ENCODE assay signal across 8 mouse cellular contexts in genomic region chr6:72389941-72390771, GRCm38 (mm10). TPM values are rescaled to one million over a fixed set of nuclear protein-coding genes. Genes with fewer than 3 reads are reported as not detected.
A peak's percentile ranks its signal among the peaks of the same experiment; 100 is the strongest.
DNase-seq lines count a peak whose midpoint lies in the region; ATAC-seq and TF ChIP-seq lines count a peak whose summit lies in the region.

Gene Vamp8, minus strand, starts transcription at chr6:72390703.

- peaks cover 2% of the 10 kb centered on the region for H3K9me3 ChIP-seq in CH12.LX (replicated peaks; ENCODE audit: low read length)
- H3K9me3 ChIP-seq in forebrain, embryonic 12.5 days = no peaks in the 10 kb centered on the region
- H3K9me3 ChIP-seq in lung, embryonic 14.5 days (ENCODE audit: low read depth, low read length) = no peaks in the 10 kb centered on the region

- 0 out of 2 replicates have a peak, but pooled peaks have one; percentile 36 for ATAC-seq in forebrain, embryonic 12.5 days (ENCODE audit: low FRiP score)
- ATAC-seq in lung, embryonic 14.5 days (ENCODE audit: insufficient read depth) = peak; percentile 80
- ATAC-seq in neutrophil, adult 5-6 weeks (ENCODE audit: extremely low read depth, insufficient number of reproducible peaks, low FRiP score, poor library complexity, severe bottlenecking) = peak; percentile 74

- peak within 1 kb of the TSS; percentile 37 for H3K27ac ChIP-seq in CH12.LX (ENCODE audit: insufficient read depth, low read depth)
- H3K27ac ChIP-seq in forebrain, embryonic 12.5 days = 0 out of 2 replicates have a peak within 1 kb of the TSS, but pooled peaks have one; percentile 47
- peak within 1 kb of the TSS; percentile 94 for H3K27ac ChIP-seq in lung, embryonic 14.5 days (ENCODE audit: low read depth)
- H3K27ac ChIP-seq in thymus, adult 2 months (ENCODE audit: control insufficient read depth, insufficient read depth, low read length) = peak within 1 kb of the TSS; percentile 43

- intact Hi-C loops in heart, postnatal 14 days (cut with DNase I) = loop anchor here (5.0 kb wide), 1 partner anchor 43 kb away; the partner anchor contains the start of genes 0610030E20Rik and Usp39

- under 1% methylated on average over 32 of the region's 33 CpGs for WGBS in forebrain, embryonic 12.5 days
- under 1% methylated on average over 33 of the region's 33 CpGs for WGBS in large intestine, adult 2 months
- under 1% methylated on average over 33 of the region's 33 CpGs for WGBS in lung, embryonic 14.5 days
- under 1% methylated on average over 33 of the region's 33 CpGs for WGBS in thymus, adult 2 months

- H3K4me2 ChIP-seq in CH12.LX (ENCODE audit: insufficient read depth, low read depth, poor library complexity, severe bottlenecking) = peak within 1 kb of the TSS; percentile 69
- H3K4me2 ChIP-seq in forebrain, embryonic 12.5 days = peak within 1 kb of the TSS; percentile 65
- H3K4me2 ChIP-seq in lung, embryonic 14.5 days = peak within 1 kb of the TSS; percentile 69

- H3K4me3 ChIP-seq in CH12.LX (replicated peaks in 1 of 3; ENCODE audit: low read depth in 2 of 3, low read length in 2 of 3, poor library complexity in 1 of 3) = peak within 1 kb of the TSS; percentile 71 to 75 (median 74)
- peak within 1 kb of the TSS; percentile 41 for H3K4me3 ChIP-seq in forebrain, embryonic 12.5 days (replicated peaks)
- H3K4me3 ChIP-seq in lung, embryonic 14.5 days (ENCODE audit: low read depth, low read length) = peak within 1 kb of the TSS; percentile 52
- H3K4me3 ChIP-seq in thymus, adult 2 months (ENCODE audit: control insufficient read depth, insufficient read depth, low read length) = peak within 1 kb of the TSS; percentile 72

- DNase-seq in CH12.LX (ENCODE audit: extremely low read depth) = peak; percentile 59
- DNase-seq in c-Kit-positive CD71-positive TER-119-negative erythroid progenitor cells, embryonic 14.5 days (ENCODE audit: low read depth) = peak; percentile 51
- peak; percentile 90 to 93 for DNase-seq in heart, postnatal 14 days
- peak; percentile 74 for DNase-seq in large intestine, adult 2 months (ENCODE audit: low read depth, low spot score)
- peak; percentile 78 for DNase-seq in lung, embryonic 14.5 days
- DNase-seq in thymus, adult 2 months = peak; percentile 60

- TF ChIP-seq POLR2A in CH12.LX (IDR thresholded peaks at IDR 0.05; ENCODE audit: low read depth, low read length) = peak; percentile 67
- TF ChIP-seq POLR2A in thymus, adult 2 months (IDR thresholded peaks at IDR 0.05; ENCODE audit: control insufficient read depth, extremely low read depth, insufficient read depth, low read length, poor library complexity) = peak; percentile 18; the same call in 1 of the 2 replicates

- dilution Hi-C loops in CH12.LX (cut with MboI; ENCODE audit: extremely low pct_ligation_motif_present, extremely low pct_unique_long_range_greater_than_20kb, low sequenced_read_pairs) = no loop called here

- H3K4me1 ChIP-seq in CH12.LX (ENCODE audit: control insufficient read depth in 1 of 2, insufficient read depth in 2 of 2) = peaks cover 9 to 23% of the 10 kb centered on the region in 2 experiments
- H3K4me1 ChIP-seq in forebrain, embryonic 12.5 days = peaks cover 17% of the 10 kb centered on the region
- H3K4me1 ChIP-seq in lung, embryonic 14.5 days (ENCODE audit: insufficient read depth) = 0 out of 2 replicates have a peak, but pooled peaks cover 7% of the 10 kb centered on the region
- H3K4me1 ChIP-seq in thymus, adult 2 months (replicated peaks; ENCODE audit: control insufficient read depth, insufficient read depth, low read length) = peaks cover 15% of the 10 kb centered on the region

- in situ Hi-C loops in CH12.LX (cut with MboI; ENCODE audit: low pct_ligation_motif_present, low pct_unique_long_range_greater_than_20kb, low sequenced_read_pairs) = no loop called here

- H3K36me3 ChIP-seq in CH12.LX (replicated peaks in 1 of 2; ENCODE audit: control insufficient read depth in 1 of 2, insufficient read depth in 1 of 2, low read length in 1 of 2) = peaks cover 5 to 34% of the 10 kb centered on the region in 2 experiments
- H3K36me3 ChIP-seq in forebrain, embryonic 12.5 days (replicated peaks) = no peaks in the 10 kb centered on the region
- H3K36me3 ChIP-seq in lung, embryonic 14.5 days (ENCODE audit: insufficient read depth) = peaks cover 22% of the 10 kb centered on the region
- H3K36me3 ChIP-seq in thymus, adult 2 months (ENCODE audit: control insufficient read depth, insufficient read depth, low read length) = peaks cover 3% of the 10 kb centered on the region; the same call in 1 of the 2 replicates

- peak; percentile 7 for TF ChIP-seq RAD21 in CH12.LX (IDR thresholded peaks at IDR 0.05; ENCODE audit: low read depth, low read length)

- no peak for TF ChIP-seq EP300 in CH12.LX (IDR thresholded peaks at IDR 0.05; ENCODE audit: low read length)

- TF ChIP-seq CTCF in CH12.LX (conservative IDR thresholded peaks at IDR 0.05 in 1 of 2, IDR thresholded peaks at IDR 0.05 in 1 of 2; ENCODE audit: low read depth in 2 of 2, low read length in 2 of 2) = 0 out of 4 replicates have a peak, but pooled peaks of 1 of the 2 experiments have one; percentile 24
- TF ChIP-seq CTCF in lung, embryonic 14.5 days (IDR thresholded peaks at IDR 0.05; ENCODE audit: low read depth) = peak; percentile 32; the same call in 1 of the 2 replicates
- peak; percentile 5; the same call in 1 of the 2 replicates for TF ChIP-seq CTCF in thymus, adult 2 months (IDR thresholded peaks at IDR 0.05; ENCODE audit: borderline replicate concordance, control insufficient read depth, extremely low read depth, insufficient read depth, low read length, poor library complexity)

- no peaks in the 10 kb centered on the region for H3K79me2 ChIP-seq in CH12.LX (replicated peaks; ENCODE audit: control insufficient read depth, extremely low read depth, insufficient read depth, poor library complexity, severe bottlenecking)

- no peaks in the 10 kb centered on the region for H3K27me3 ChIP-seq in CH12.LX (replicated peaks)
- H3K27me3 ChIP-seq in forebrain, embryonic 12.5 days = peaks cover 17% of the 10 kb centered on the region; the same call in 1 of the 2 replicates
- H3K27me3 ChIP-seq in lung, embryonic 14.5 days (ENCODE audit: insufficient read depth, low read length) = no peaks in the 10 kb centered on the region
- H3K27me3 ChIP-seq in thymus, adult 2 months (ENCODE audit: control insufficient read depth, insufficient read depth, low read length) = no peaks in the 10 kb centered on the region

- peak within 1 kb of the TSS; percentile 89 for H3K9ac ChIP-seq in CH12.LX (ENCODE audit: insufficient read depth, low read depth)
- peak within 1 kb of the TSS; percentile 57 for H3K9ac ChIP-seq in forebrain, embryonic 12.5 days
- peak within 1 kb of the TSS; percentile 68 for H3K9ac ChIP-seq in lung, embryonic 14.5 days

TF ChIP-seq in CH12.LX, 34 proteins besides CTCF, POLR2A, EP300 and RAD21 (continues in another document):
- no peak; the same call in 1 of the 2 replicates for TF ChIP-seq ZMIZ1 (IDR thresholded peaks at IDR 0.05; ENCODE audit: low read depth, low read length)
- TF ChIP-seq SMC3 (IDR thresholded peaks at IDR 0.05; ENCODE audit: low read depth, low read length) = no peak
- peak; percentile 79 for TF ChIP-seq SIN3A (IDR thresholded peaks at IDR 0.05; ENCODE audit: low read length)
- no peak for TF ChIP-seq ZNF384 (IDR thresholded peaks at IDR 0.05; ENCODE audit: low read depth, low read length)
- TF ChIP-seq RCOR1 (conservative IDR thresholded peaks at IDR 0.05; ENCODE audit: low read depth, low read length) = 0 out of 2 replicates have a peak, but pooled peaks have one; percentile 8
- no peak; the same call in 1 of the 2 replicates for TF ChIP-seq UBTF (IDR thresholded peaks at IDR 0.05; ENCODE audit: low read depth, low read length)
- TF ChIP-seq ZKSCAN1 (IDR thresholded peaks at IDR 0.05; ENCODE audit: borderline replicate concordance, low read depth, low read length) = no peak
- TF ChIP-seq NRF1 (IDR thresholded peaks at IDR 0.05; ENCODE audit: low read depth, low read length) = no peak
- TF ChIP-seq MEF2A (IDR thresholded peaks at IDR 0.05; ENCODE audit: borderline replicate concordance, low read depth, low read length) = no peak
- TF ChIP-seq ELF1 (IDR thresholded peaks at IDR 0.05; ENCODE audit: low read depth, low read length) = peak; percentile 77
- TF ChIP-seq MAX (IDR thresholded peaks at IDR 0.05; ENCODE audit: low read length) = no peak; the same call in 1 of the 2 replicates
- peak; percentile 36; the same call in 1 of the 2 replicates for TF ChIP-seq TBP (conservative IDR thresholded peaks at IDR 0.05; ENCODE audit: low read depth, low read length)
- no peak for TF ChIP-seq PAX5 (IDR thresholded peaks at IDR 0.05; ENCODE audit: low read length)
- TF ChIP-seq MXI1 (IDR thresholded peaks at IDR 0.05; ENCODE audit: low read depth, low read length) = peak; percentile 39; the same call in 1 of the 2 replicates
- no peak for TF ChIP-seq BHLHE40 (IDR thresholded peaks at IDR 0.05; ENCODE audit: low read depth, low read length)
- TF ChIP-seq TCF12 (IDR thresholded peaks at IDR 0.05; ENCODE audit: low read depth, low read length) = no peak; the same call in 1 of the 2 replicates
- 0 out of 2 replicates have a peak, but pooled peaks have one; percentile 7 for TF ChIP-seq MAZ (IDR thresholded peaks at IDR 0.05; ENCODE audit: low read depth, low read length)
- TF ChIP-seq HCFC1 (IDR thresholded peaks at IDR 0.05; ENCODE audit: low read depth, low read length) = peak; percentile 7
- no peak for TF ChIP-seq GABPA (IDR thresholded peaks at IDR 0.05; ENCODE audit: insufficient replicate concordance, low read depth, low read length)
- no peak for TF ChIP-seq MYC (IDR thresholded peaks at IDR 0.05; ENCODE audit: low read depth, low read length)
- TF ChIP-seq E2F4 (IDR thresholded peaks at IDR 0.05; ENCODE audit: insufficient replicate concordance, low read depth, low read length) = no peak
- peak; percentile 27; the same call in 1 of the 2 replicates for TF ChIP-seq IRF4 (IDR thresholded peaks at IDR 0.05; ENCODE audit: low read depth, low read length)
- peak; percentile 52 for TF ChIP-seq CHD2 (IDR thresholded peaks at IDR 0.05; ENCODE audit: low read length)
- no peak; the same call in 1 of the 2 replicates for TF ChIP-seq NELFE (IDR thresholded peaks at IDR 0.05; ENCODE audit: low read depth, low read length)
- no peak for TF ChIP-seq KAT2A (IDR thresholded peaks at IDR 0.05; ENCODE audit: insufficient replicate concordance, low read length)

RNA-seq across cellular contexts. Expression of gene Vamp8, which starts in this region (rescaled TPM):
- total RNA-seq in CH12.LX (2012; rRNA removed) (105 and 110 TPM in 2 replicates), CH12.LX (2014; rRNA removed) (111 and 130 TPM in 2 replicates)
- polyA plus RNA-seq in CH12.LX (2012; ENCODE audit: insufficient read length, low read depth) = 98.9 and 114 TPM in 2 replicates
- 24.6 and 26.0 TPM in 2 replicates for polyA plus RNA-seq in forebrain, embryonic 12.5 days (2016; fragmentation: Nextera tagmentation; extraction: Ambion mirVana)
- 10 to 100 TPM; 71.0 to 75.5 TPM for total RNA-seq in heart, postnatal 14 days (2021)
- 280 and 288 TPM in 2 replicates for polyA plus RNA-seq in large intestine, adult 2 months (2012; rRNA removed)
- polyA plus RNA-seq in lung, embryonic 14.5 days (2014; fragmentation: Nextera tagmentation; extraction: Ambion mirVana) = 132 and 137 TPM in 2 replicates
- 230 and 268 TPM in 2 replicates for total RNA-seq in neutrophil, adult 5-6 weeks (2017)
- 104 and 149 TPM in 2 replicates for polyA plus RNA-seq in thymus, adult 2 months (2012; rRNA removed)

Comparison
In these comparisons a context has a peak if more than half of its experiments do, and no peak if none do; other contexts are left out.
1. Peak in every context shown above with its lines: DNase-seq, ATAC-seq, H3K4me3 ChIP-seq and H3K27ac ChIP-seq.
2. H3K27ac ChIP-seq: peak in every context shown above with its lines; median percentile 94 in lung, embryonic 14.5 days; 47 in forebrain, embryonic 12.5 days; 43 in thymus, adult 2 months; 37 in CH12.LX.